Mouse (Mus musculus): ENCODE results near the gene 4930447F04Rik.

Gene 4930447F04Rik

DNA sequence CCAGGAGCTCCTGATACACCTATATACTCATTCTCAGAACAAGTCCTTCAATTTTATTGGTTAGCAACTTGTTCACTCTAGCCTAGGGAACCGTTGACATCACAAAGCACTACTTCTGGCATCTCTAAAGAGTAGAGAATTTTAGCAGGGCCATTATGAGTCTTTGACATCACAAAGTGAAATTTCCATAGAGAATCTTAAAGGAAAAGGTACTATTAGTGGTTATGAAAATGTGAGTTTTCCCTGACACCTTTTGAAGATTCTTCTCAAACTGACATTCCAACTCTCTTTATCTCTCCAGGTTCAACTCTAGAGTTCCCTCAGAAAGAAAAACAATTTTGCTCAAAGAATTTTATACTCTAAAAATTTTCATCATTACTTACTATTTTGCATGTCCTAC lies at the start of gene 4930447F04Rik:
4930447F04Rik (minus strand) TSS at position 101 of the 400 bp plus-strand sequence.
- DNase-seq (ENCODE audit: low spot score) = no peak

Measured in testis, postnatal 14 days (tissue).